7 mouse cellular contexts compared by ENCODE assay signal in genomic region chr12:88818622-88819334, GRCm38 (mm10).
DNase-seq lines count a peak whose midpoint lies in the region.

No protein-coding gene starts in this region.

- intact Hi-C loops in gastrocnemius, postnatal 36 days (cut with DNase I): no loop called here

- peak; percentile 10 for DNase-seq in ovary, postnatal 10 days (ENCODE audit: low spot score)
- DNase-seq in ovary, postnatal 36 days (ENCODE audit: low spot score): no peak
- DNase-seq in gastrocnemius, postnatal 36 days: peak; percentile 23 to 25
- peak; percentile 5 to 18 for DNase-seq in kidney, postnatal 36 days
- DNase-seq in c-Kit-positive CD71-positive TER-119-positive erythroid progenitor cells, embryonic 14.5 days (ENCODE audit: low spot score): no peak
- DNase-seq in urinary bladder, postnatal 10 days (ENCODE audit: low spot score): no peak
- no peak for DNase-seq in thymus, postnatal 0 days (ENCODE audit: low spot score)

Comparison
In these comparisons a context has a peak if more than half of its experiments do, and no peak if none do; other contexts are left out.
1. DNase-seq: peak in ovary, postnatal 10 days (single experiment), gastrocnemius, postnatal 36 days (2 of 2) and kidney, postnatal 36 days (2 of 2); none in ovary, postnatal 36 days (single experiment), c-Kit-positive CD71-positive TER-119-positive erythroid progenitor cells, embryonic 14.5 days (single experiment), urinary bladder, postnatal 10 days (single experiment) and thymus, postnatal 0 days (single experiment).